Mouse (Mus musculus) CH12.LX (cell line): ENCODE results near the gene Akr1b3.
A peak's percentile ranks its signal among the peaks of the same experiment; 100 is the strongest.

Experiments
- BHLHE40 ChIP-seq: IDR thresholded peaks from 2 replicates; pipeline ENCODE4 v1.6.1; 2011; ENCODE audit warnings: mild to moderate bottlenecking, low read depth, low read length, improper control_type of control experiment
- EP300 ChIP-seq: IDR thresholded peaks from 2 replicates; pipeline ENCODE4 v1.6.1; 2011; ENCODE audit warnings: low read length, improper control_type of control experiment
- MAFK ChIP-seq: IDR thresholded peaks from 2 replicates; pipeline ENCODE4 v1.6.1; 2011; ENCODE audit warnings: low read length, improper control_type of control experiment; ENCODE audit not compliant: insufficient replicate concordance
- UBTF ChIP-seq: IDR thresholded peaks from 2 replicates; pipeline ENCODE4 v1.6.1; 2012; ENCODE audit warnings: low read depth, mild to moderate bottlenecking, inconsistent platforms, low read length, improper control_type of control experiment, moderate library complexity
- USF1 ChIP-seq: IDR thresholded peaks from 2 replicates; pipeline ENCODE4 v1.6.1; 2014; ENCODE audit warnings: low read depth, mild to moderate bottlenecking, inconsistent platforms, low read length, improper control_type of control experiment
- ZC3H11A ChIP-seq: IDR thresholded peaks from 2 replicates; pipeline ENCODE4 v1.6.1; 2012; ENCODE audit warnings: low read depth, mild to moderate bottlenecking, inconsistent platforms, low read length, improper control_type of control experiment
- ZMIZ1 ChIP-seq: IDR thresholded peaks from 2 replicates; pipeline ENCODE4 v1.6.1; 2012; ENCODE audit warnings: low read depth, mild to moderate bottlenecking, inconsistent platforms, low read length, improper control_type of control experiment
- ZNF384 ChIP-seq: IDR thresholded peaks from 2 replicates; pipeline ENCODE4 v1.6.1; 2012; ENCODE audit warnings: low read depth, low read length, improper control_type of control experiment, inconsistent platforms

- no peak for TF ChIP-seq ZNF384
- peak; percentile 10; the same call in 1 of the 2 replicates for TF ChIP-seq USF1
- TF ChIP-seq BHLHE40: 0 out of 2 replicates have a peak, but pooled peaks have one; percentile 5
- TF ChIP-seq UBTF: no peak
- no peak for TF ChIP-seq EP300
- TF ChIP-seq MAFK: no peak
- no peak for TF ChIP-seq ZMIZ1
- TF ChIP-seq ZC3H11A: no peak
Measured at GRCm38 (mm10) chr6:34292196-34292881, 24.9 kb downstream of the Akr1b3 start.
